Mouse (Mus musculus): ENCODE measurements around the gene Rab22a. TPM values are rescaled to one million over a fixed set of nuclear protein-coding genes. Genes with fewer than 3 reads are reported as not detected.

Gene Rab22a
- polyA plus RNA-seq, 1 experiment from 2014 or later, result 34.7 TPM

Small RNAs within 50 kb of the gene (microRNA-seq; reads per million reads assigned to microRNA genes)
- not detected for gene Mir6340 (ENCODE audit: insufficient number of aligned reads)

Other genes with a start within 250 kb of the Rab22a start
- gene 1700021F07Rik, start 137.2 kb upstream of the Rab22a start, polyA plus RNA-seq (2014; fragmentation: Nextera tagmentation; extraction: Ambion mirVana), result not detected in 2 replicates
- gene Ankrd60, start 81.4 kb upstream of the Rab22a start, polyA plus RNA-seq (2014; fragmentation: Nextera tagmentation; extraction: Ambion mirVana), result not detected in 2 replicates
- gene 1700010B08Rik, start 59.7 kb downstream of the Rab22a start, polyA plus RNA-seq (2014; fragmentation: Nextera tagmentation; extraction: Ambion mirVana), result not detected in 2 replicates
- gene Vapb, start 77.8 kb downstream of the Rab22a start, polyA plus RNA-seq (2014; fragmentation: Nextera tagmentation; extraction: Ambion mirVana), result 10.5 and 11.5 TPM in 2 replicates